Mouse (Mus musculus) midbrain, embryonic 12.5 days (tissue): ENCODE data around the gene Gsto2. TPM values are rescaled to one million over a fixed set of nuclear protein-coding genes. Genes with fewer than 3 reads are reported as not detected.

ENCODE experiments used
- ATAC-seq: fragments of 200-750 bp; cut with Nextera tagmentation; 2 replicates; pipeline ENCODE4 v1.8.0; 2017; ENCODE audit warnings: low read depth, moderate TSS enrichment, moderate library complexity; ENCODE audit not compliant: low FRiP score
- H3K27ac ChIP-seq: fragments of 300-500 bp; sonication (generic); replicated peaks from 2 replicates; pipeline ENCODE4 v1.5.1; 2016; ENCODE audit warnings: mild to moderate bottlenecking
- H3K27me3 ChIP-seq: fragments of 300-500 bp; sonication (generic); 2 replicates; pipeline ENCODE4 v1.6.1; 2016; ENCODE audit warnings: mild to moderate bottlenecking
- H3K36me3 ChIP-seq: fragments of 300-500 bp; sonication (generic); 2 replicates; pipeline ENCODE4 v1.6.1; 2016
- H3K4me1 ChIP-seq: fragments of 300-500 bp; sonication (generic); 2 replicates; pipeline ENCODE4 v1.6.1; 2016
- H3K4me2 ChIP-seq: fragments of 300-500 bp; sonication (generic); replicated peaks from 2 replicates; pipeline ENCODE4 v1.6.1; 2016; ENCODE audit warnings: mild to moderate bottlenecking, moderate library complexity
- H3K4me3 ChIP-seq: fragments of 300-500 bp; sonication (generic); 2 replicates; pipeline ENCODE4 v1.5.1; 2016; ENCODE audit warnings: mild to moderate bottlenecking
- H3K9ac ChIP-seq: fragments of 300-500 bp; sonication (generic); replicated peaks from 2 replicates; pipeline ENCODE4 v1.6.1; 2016; ENCODE audit warnings: mild to moderate bottlenecking, moderate library complexity
- H3K9me3 ChIP-seq: fragments of 300-500 bp; sonication (generic); 2 replicates; pipeline ENCODE4 v1.6.1; 2016; ENCODE audit warnings: mild to moderate bottlenecking
- WGBS: fragments of 180-500 bp; shearing (Covaris S2); methylation state at CpG from one replicate; pipeline ENCODE4 v1.1.7; 2016; 5-methylcytosine and 5-hydroxymethylcytosine counted together
- polyA plus RNA-seq: library from polyadenylated mRNA; unstranded; fragments of >200 nt; fragmentation: Nextera tagmentation; extraction: Ambion mirVana; gene quantifications from 2 replicates; pipeline ENCODE4 v1.2.1, GENCODE M21; 2016

Gsto2 gene
- polyA plus RNA-seq, 1 experiment from 2014 or later = 1.5 TPM

GRCm38 (mm10) chr19:47884296-47885085, 19.2 kb downstream of the Gsto2 start:
- ATAC-seq = no peak
- Histone ChIP-seq H3K4me1 (no peaks in the 10 kb centered on the region), H3K27ac (no peak overlapping the region), H3K36me3 (no peaks in the 10 kb centered on the region), H3K9ac (no peak overlapping the region), H3K27me3 (no peaks in the 10 kb centered on the region), H3K9me3 (no peaks in the 10 kb centered on the region), H3K4me2 (no peak overlapping the region), H3K4me3 (no peak overlapping the region)
- 89% methylated on average over 13 of the region's 13 CpGs for WGBS

GRCm38 (mm10) chr19:47885191-47885743, 19.9 kb downstream of the Gsto2 start:
- H3K9ac ChIP-seq = no peak overlapping the region
- no peak overlapping the region for H3K27ac ChIP-seq
- H3K9me3 ChIP-seq = no peaks in the 10 kb centered on the region
- no peaks in the 10 kb centered on the region for H3K36me3 ChIP-seq
- 71% methylated on average over 7 of the region's 7 CpGs for WGBS
- H3K4me2 ChIP-seq = no peak overlapping the region
- no peak overlapping the region for H3K4me3 ChIP-seq
- H3K4me1 ChIP-seq = no peaks in the 10 kb centered on the region
- ATAC-seq = no peak
- H3K27me3 ChIP-seq = no peaks in the 10 kb centered on the region

GRCm38 (mm10) chr19:47885886-47886285, 20.6 kb downstream of the Gsto2 start:
- H3K36me3 ChIP-seq = no peaks in the 10 kb centered on the region
- no peaks in the 10 kb centered on the region for H3K27me3 ChIP-seq
- H3K4me2 ChIP-seq = no peak overlapping the region
- 89% methylated on average over 11 of the region's 11 CpGs for WGBS
- no peaks in the 10 kb centered on the region for H3K9me3 ChIP-seq
- no peak overlapping the region for H3K4me3 ChIP-seq
- no peak overlapping the region for H3K9ac ChIP-seq
- ATAC-seq = no peak
- H3K27ac ChIP-seq = no peak overlapping the region
- no peaks in the 10 kb centered on the region for H3K4me1 ChIP-seq

- H3K4me1 ChIP-seq = no peaks in the 10 kb centered on the region
- 89% methylated on average over 7 of the region's 7 CpGs for WGBS
- no peak for ATAC-seq
Observed at GRCm38 (mm10) chr19:47886617-47887016, 21.3 kb downstream of the Gsto2 start.

GRCm38 (mm10) chr19:47887417-47887816, 22.1 kb downstream of the Gsto2 start:
- no peak for ATAC-seq
- Histone ChIP-seq H3K4me2 (no peak overlapping the region), H3K4me3 (no peak overlapping the region), H3K9ac (no peak overlapping the region), H3K27me3 (no peaks in the 10 kb centered on the region), H3K36me3 (no peaks in the 10 kb centered on the region), H3K9me3 (no peaks in the 10 kb centered on the region), H3K4me1 (no peaks in the 10 kb centered on the region), H3K27ac (no peak overlapping the region)
- WGBS = 89% methylated on average over 10 of the region's 10 CpGs

More at GRCm38 (mm10) chr19:47886617-47887016, 21.3 kb downstream of the Gsto2 start:
- Histone ChIP-seq H3K36me3 (no peaks in the 10 kb centered on the region), H3K4me2 (no peak overlapping the region), H3K4me3 (no peak overlapping the region), H3K9me3 (no peaks in the 10 kb centered on the region), H3K27me3 (no peaks in the 10 kb centered on the region), H3K27ac (no peak overlapping the region), H3K9ac (no peak overlapping the region)

- Histone ChIP-seq H3K4me2 (no peak overlapping the region), H3K4me3 (no peak overlapping the region), H3K36me3 (no peaks in the 10 kb centered on the region), H3K27ac (no peak overlapping the region), H3K9me3 (no peaks in the 10 kb centered on the region), H3K27me3 (no peaks in the 10 kb centered on the region), H3K9ac (no peak overlapping the region), H3K4me1 (no peaks in the 10 kb centered on the region)
- 90% methylated on average over 8 of the region's 8 CpGs for WGBS
- ATAC-seq = no peak
Observed at GRCm38 (mm10) chr19:47888037-47888436, 22.7 kb downstream of the Gsto2 start.

GRCm38 (mm10) chr19:47890489-47891130, 25.3 kb downstream of the Gsto2 start:
- Histone ChIP-seq H3K9ac (no peak overlapping the region), H3K4me3 (no peak overlapping the region), H3K27me3 (no peaks in the 10 kb centered on the region), H3K9me3 (no peaks in the 10 kb centered on the region), H3K36me3 (peaks cover 24% of the 10 kb centered on the region), H3K4me1 (no peaks in the 10 kb centered on the region), H3K27ac (no peak overlapping the region), H3K4me2 (no peak overlapping the region)
- 78% methylated on average over 10 of the region's 10 CpGs for WGBS
- ATAC-seq = no peak

GRCm38 (mm10) chr19:47891562-47892312, 26.4 kb downstream of the Gsto2 start:
- no peak for ATAC-seq
- no peak overlapping the region for H3K4me2 ChIP-seq
- WGBS = 86% methylated on average over 11 of the region's 11 CpGs
- no peak overlapping the region for H3K27ac ChIP-seq
- H3K27me3 ChIP-seq = no peaks in the 10 kb centered on the region
- H3K4me3 ChIP-seq = no peak overlapping the region
- H3K9ac ChIP-seq = no peak overlapping the region
- no peaks in the 10 kb centered on the region for H3K4me1 ChIP-seq
- H3K36me3 ChIP-seq = peaks cover 36% of the 10 kb centered on the region
- H3K9me3 ChIP-seq = no peaks in the 10 kb centered on the region

GRCm38 (mm10) chr19:47893092-47893491, 27.8 kb downstream of the Gsto2 start:
- peaks cover 47% of the 10 kb centered on the region for H3K36me3 ChIP-seq
- WGBS = 97% methylated on average over 6 of the region's 6 CpGs

GRCm38 (mm10) chr19:47898472-47899079, 33.2 kb downstream of the Gsto2 start:
- Histone ChIP-seq H3K9ac (no peak overlapping the region), H3K4me2 (no peak overlapping the region), H3K9me3 (no peaks in the 10 kb centered on the region), H3K36me3 (peaks cover 43% of the 10 kb centered on the region), H3K4me1 (peaks cover 9% of the 10 kb centered on the region; the same call in 1 of the 2 replicates), H3K27me3 (no peaks in the 10 kb centered on the region), H3K27ac (no peak overlapping the region), H3K4me3 (no peak overlapping the region)
- WGBS = 93% methylated on average over 8 of the region's 8 CpGs
- ATAC-seq = no peak

More at GRCm38 (mm10) chr19:47893092-47893491, 27.8 kb downstream of the Gsto2 start:
- no peak for ATAC-seq
- Histone ChIP-seq H3K9ac (no peak overlapping the region), H3K27me3 (no peaks in the 10 kb centered on the region), H3K9me3 (no peaks in the 10 kb centered on the region), H3K27ac (no peak overlapping the region), H3K4me1 (no peaks in the 10 kb centered on the region), H3K4me3 (no peak overlapping the region), H3K4me2 (no peak overlapping the region)

GRCm38 (mm10) chr19:47900012-47900411, 34.7 kb downstream of the Gsto2 start:
- WGBS = 72% methylated on average over 6 of the region's 6 CpGs
- no peak for ATAC-seq

More at GRCm38 (mm10) chr19:47900012-47900411, 34.7 kb downstream of the Gsto2 start:
- no peak overlapping the region for H3K9ac ChIP-seq
- H3K27ac ChIP-seq = no peak overlapping the region
- H3K4me2 ChIP-seq = no peak overlapping the region
- peaks cover 29% of the 10 kb centered on the region for H3K36me3 ChIP-seq
- H3K4me1 ChIP-seq = peaks cover 11% of the 10 kb centered on the region; the same call in 1 of the 2 replicates
- H3K27me3 ChIP-seq = no peaks in the 10 kb centered on the region
- H3K4me3 ChIP-seq = no peak overlapping the region
- no peaks in the 10 kb centered on the region for H3K9me3 ChIP-seq
